Mouse (Mus musculus) mouse embryonic stem cell (cell line): Measurements from ENCODE around the gene Ctnnbl1.

Experiments used
- in situ Hi-C, 2 experiments: fragments of 300-500 bp; cut with MboI; formaldehyde crosslinking; loops; 1 replicate in 1 of 2; 3 replicates in 1 of 2; pipeline ENCODE4 v1.14.3; 2019 to 2020; ENCODE audit warnings: low sequenced_read_pairs in 2 of 2, low pct_unique_long_range_greater_than_20kb in 1 of 2, mixed read lengths in 1 of 2; ENCODE audit not compliant: unreplicated experiment in 1 of 2

The Ctnnbl1 gene

GRCm38 (mm10) chr2:157913204-157913636 is 176.0 kb downstream of the Ctnnbl1 start:
- in situ Hi-C loops, result no loop called here

- in situ Hi-C loops, result no loop called here
Observed at GRCm38 (mm10) chr2:157913705-157914104, 176.5 kb downstream of the Ctnnbl1 start.

- in situ Hi-C loops, result no loop called here
Observed at GRCm38 (mm10) chr2:157914105-157914764, 177.0 kb downstream of the Ctnnbl1 start, which contains the start of gene Vstm2l. Vstm2l (plus strand) TSS chr2:157914653.

GRCm38 (mm10) chr2:157914889-157915517 is 177.8 kb downstream of the Ctnnbl1 start:
- in situ Hi-C loops, result no loop called here

GRCm38 (mm10) chr2:157918529-157918928 is 181.3 kb downstream of the Ctnnbl1 start:
- in situ Hi-C loops, result no loop called here

- in situ Hi-C loops, result no loop called here
Observed at GRCm38 (mm10) chr2:157921551-157921950, 184.3 kb downstream of the Ctnnbl1 start.

GRCm38 (mm10) chr2:157923406-157923805 is 186.2 kb downstream of the Ctnnbl1 start:
- in situ Hi-C loops, result no loop called here

GRCm38 (mm10) chr2:157924504-157924903 is 187.3 kb downstream of the Ctnnbl1 start:
- in situ Hi-C loops, result no loop called here

- in situ Hi-C loops, result loop anchor here in 1 of 2 experiments (25.0 kb wide), 1 partner anchor 314 kb away; no protein-coding TSS in a partner anchor
Observed at GRCm38 (mm10) chr2:157926502-157926901, 189.3 kb downstream of the Ctnnbl1 start.

- in situ Hi-C loops, result loop anchor here in 1 of 2 experiments (25.0 kb wide), 1 partner anchor 315 kb away; no protein-coding TSS in a partner anchor
Observed at GRCm38 (mm10) chr2:157926927-157927326, 189.7 kb downstream of the Ctnnbl1 start.

- in situ Hi-C loops, result loop anchor here in 1 of 2 experiments (25.0 kb wide), 1 partner anchor 315 kb away; no protein-coding TSS in a partner anchor
Observed at GRCm38 (mm10) chr2:157927397-157927796, 190.2 kb downstream of the Ctnnbl1 start.

- in situ Hi-C loops, result loop anchor here in 1 of 2 experiments (25.0 kb wide), 1 partner anchor 316 kb away; no protein-coding TSS in a partner anchor
Observed at GRCm38 (mm10) chr2:157927815-157928214, 190.6 kb downstream of the Ctnnbl1 start.

- in situ Hi-C loops, result loop anchor here in 1 of 2 experiments (25.0 kb wide), 1 partner anchor 320 kb away; no protein-coding TSS in a partner anchor
Observed at GRCm38 (mm10) chr2:157932655-157933054, 195.5 kb downstream of the Ctnnbl1 start.

GRCm38 (mm10) chr2:157935444-157936171 is 198.4 kb downstream of the Ctnnbl1 start:
- in situ Hi-C loops, result loop anchor here in 1 of 2 experiments (25.0 kb wide), 1 partner anchor 323 kb away; no protein-coding TSS in a partner anchor

GRCm38 (mm10) chr2:157936676-157937075 is 199.5 kb downstream of the Ctnnbl1 start:
- in situ Hi-C loops, result loop anchor here in 1 of 2 experiments (25.0 kb wide), 1 partner anchor 324 kb away; no protein-coding TSS in a partner anchor

- in situ Hi-C loops, result loop anchor here in 1 of 2 experiments (25.0 kb wide), 1 partner anchor 328 kb away; no protein-coding TSS in a partner anchor
Observed at GRCm38 (mm10) chr2:157940586-157941185, 203.5 kb downstream of the Ctnnbl1 start.
